Mouse (Mus musculus): Measurements from ENCODE around the gene Tenm2. TPM values are rescaled to one million over a fixed set of nuclear protein-coding genes. Genes with fewer than 3 reads are reported as not detected.

The Tenm2 gene
- total RNA-seq, 2 experiments from 2014 or later, result 0.05 to 0.06 TPM

DNA sequence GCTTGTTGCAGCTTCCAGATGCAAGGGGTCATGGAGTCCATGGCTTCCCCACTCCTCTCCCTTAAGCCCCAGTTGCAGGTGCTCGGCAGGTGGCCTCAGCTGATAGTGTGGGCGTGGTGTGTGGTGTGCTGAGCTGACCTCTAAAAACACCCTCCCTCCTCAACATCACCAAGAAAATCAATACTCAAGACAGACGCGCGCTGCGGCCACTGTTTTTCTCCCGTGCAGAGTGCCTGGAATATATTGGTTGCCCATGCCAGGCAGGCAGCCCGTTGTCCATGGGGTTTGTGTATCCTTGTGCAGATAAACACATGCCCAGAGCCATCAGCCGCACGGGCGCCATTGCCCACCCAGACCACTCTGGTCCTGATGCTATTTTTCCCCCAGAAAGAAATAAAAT is 1007.1 kb downstream of the Tenm2 start:
- intact Hi-C loops (cut with DNase I), result no loop called here
- no peak for DNase-seq

DNA sequence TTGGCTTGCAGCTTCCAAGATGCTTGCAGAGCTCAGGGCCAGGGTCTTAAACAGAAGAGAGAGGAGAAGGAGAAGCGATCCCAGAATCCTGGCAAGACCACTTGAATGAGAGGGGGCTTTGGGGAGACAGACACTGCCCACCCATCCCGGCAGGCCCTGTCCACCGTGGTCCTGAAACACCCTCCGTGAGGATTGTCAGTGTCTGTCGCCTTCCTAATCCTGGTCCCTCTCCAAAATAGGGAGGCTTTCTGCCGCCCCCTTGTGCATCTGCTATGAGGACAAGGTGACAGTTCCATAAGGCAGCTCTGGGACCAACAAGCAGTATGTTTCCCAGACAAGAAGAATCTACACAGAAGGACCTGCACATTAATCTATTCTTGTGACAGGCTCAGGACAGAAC is 1007.6 kb downstream of the Tenm2 start:
- intact Hi-C loops (cut with DNase I), result no loop called here
- no peak for DNase-seq

DNA sequence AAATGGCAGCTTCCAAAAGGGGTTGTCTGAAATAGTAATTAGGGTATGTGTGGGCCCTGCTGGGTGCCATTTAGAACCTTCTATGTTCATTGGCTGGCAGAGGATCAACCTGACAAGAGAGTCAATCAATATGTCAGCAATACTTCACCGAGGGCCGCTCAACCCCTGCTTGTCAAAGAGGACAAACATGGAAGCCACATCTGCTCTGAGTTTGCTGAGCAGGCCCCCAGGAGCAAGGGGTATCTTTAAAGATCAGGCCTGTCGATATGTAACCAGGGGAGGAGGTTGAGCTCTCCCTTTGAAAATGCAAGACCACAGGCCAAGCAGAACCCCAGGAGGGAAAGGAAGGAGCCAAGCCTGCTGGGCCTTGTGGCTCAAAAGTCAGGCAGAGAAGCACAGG is 1009.7 kb downstream of the Tenm2 start:
- intact Hi-C loops (cut with DNase I), result no loop called here
- no peak for DNase-seq

DNA sequence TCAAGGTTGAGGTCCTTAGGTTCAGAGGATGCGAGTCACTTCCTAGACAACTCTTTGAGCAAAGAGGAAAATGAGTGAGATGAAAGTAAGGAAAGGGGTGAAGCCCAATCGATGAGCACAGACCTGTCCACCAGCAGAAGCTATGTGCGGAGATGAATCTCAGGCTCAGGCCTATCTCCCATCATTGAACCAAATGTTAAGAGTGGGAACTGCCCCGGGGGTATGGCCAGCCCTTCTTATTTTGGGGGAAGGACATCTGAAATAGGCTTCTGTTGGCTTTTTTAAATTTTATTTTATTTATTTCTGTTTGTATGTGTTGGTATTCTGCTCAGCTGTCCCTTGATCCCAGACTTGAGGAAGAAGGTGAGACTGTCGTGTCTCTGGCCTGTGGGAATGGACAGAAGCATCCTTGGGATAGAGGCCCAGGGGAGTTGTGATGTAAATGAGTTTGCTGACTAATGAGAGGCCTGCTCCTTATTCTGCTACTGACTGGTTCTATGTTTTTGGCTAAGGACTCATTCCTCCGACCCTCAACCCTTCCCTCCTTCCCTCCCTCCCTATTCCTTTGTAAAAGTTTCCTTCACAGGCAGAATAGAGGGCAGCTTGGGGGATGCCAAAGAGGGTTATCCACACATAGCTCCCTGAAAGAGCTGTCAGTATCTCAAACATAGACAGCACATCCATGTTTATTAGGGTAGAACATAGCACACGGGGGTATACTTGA is 1011.9 kb downstream of the Tenm2 start:
- no peak for DNase-seq
- intact Hi-C loops (cut with DNase I), result loop anchor here (5.0 kb wide), 1 partner anchor 963 kb away; no protein-coding TSS in a partner anchor

- intact Hi-C loops (cut with DNase I), result loop anchor here (5.0 kb wide), 1 partner anchor 965 kb away; no protein-coding TSS in a partner anchor
Measured at GRCm38 (mm10) chr11:36222071-36222470, 1013.7 kb downstream of the Tenm2 start.

DNA sequence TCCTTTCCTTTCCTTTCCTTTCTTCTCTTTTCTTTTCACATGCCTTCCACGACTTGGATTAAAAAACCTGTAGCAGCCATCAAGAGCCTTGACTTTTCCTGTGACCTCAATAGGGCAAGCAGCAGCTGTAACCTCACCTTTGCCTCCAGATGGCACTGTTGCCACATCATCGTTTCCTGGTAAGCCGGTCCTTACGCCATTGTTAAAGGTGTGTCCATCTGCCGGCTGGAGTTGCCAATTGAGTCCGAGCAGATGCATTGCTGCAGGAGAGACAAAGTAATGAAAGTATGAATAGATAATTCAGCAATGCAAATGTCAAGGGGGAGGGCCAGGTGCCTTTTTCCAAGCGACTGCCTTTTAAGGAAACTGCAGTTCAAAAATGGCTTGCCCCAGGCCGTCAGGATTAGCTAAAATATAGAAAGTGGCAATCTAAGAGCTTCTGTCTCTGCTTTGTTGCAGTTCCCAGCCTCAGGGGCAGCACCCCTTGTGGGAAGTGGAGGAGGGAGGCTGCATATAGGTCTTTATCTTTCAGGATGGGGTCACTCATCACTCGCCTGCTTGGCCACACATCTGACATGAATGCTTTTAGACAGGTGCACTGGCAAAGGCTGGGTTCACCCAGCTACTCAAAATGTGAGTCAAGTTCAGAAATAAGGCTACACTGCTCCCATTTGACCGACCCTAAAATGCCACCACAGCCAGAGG is 1014.3 kb downstream of the Tenm2 start:
- intact Hi-C loops (cut with DNase I), result loop anchor here (1.0 to 5.0 kb wide), 3 partner anchors 177 to 966 kb away; no protein-coding TSS in a partner anchor
- DNase-seq, result peak; percentile 70 to 76

More at GRCm38 (mm10) chr11:36222071-36222470, 1013.7 kb downstream of the Tenm2 start:
- DNase-seq, result no peak

GRCm38 (mm10) chr11:36220651-36221050 is 1015.1 kb downstream of the Tenm2 start:
- intact Hi-C loops (cut with DNase I), result loop anchor here (1.0 to 5.0 kb wide), 3 partner anchors 176 to 967 kb away; no protein-coding TSS in a partner anchor
- no peak for DNase-seq

- DNase-seq, result no peak
- intact Hi-C loops (cut with DNase I), result no loop called here
Measured at GRCm38 (mm10) chr11:36219586-36219985, 1016.2 kb downstream of the Tenm2 start.

- DNase-seq, result no peak
- intact Hi-C loops (cut with DNase I), result no loop called here
Measured at GRCm38 (mm10) chr11:36214589-36214988, 1021.2 kb downstream of the Tenm2 start.

- intact Hi-C loops (cut with DNase I), result no loop called here
- DNase-seq, result no peak
Measured at GRCm38 (mm10) chr11:36204381-36204780, 1031.4 kb downstream of the Tenm2 start.

DNA sequence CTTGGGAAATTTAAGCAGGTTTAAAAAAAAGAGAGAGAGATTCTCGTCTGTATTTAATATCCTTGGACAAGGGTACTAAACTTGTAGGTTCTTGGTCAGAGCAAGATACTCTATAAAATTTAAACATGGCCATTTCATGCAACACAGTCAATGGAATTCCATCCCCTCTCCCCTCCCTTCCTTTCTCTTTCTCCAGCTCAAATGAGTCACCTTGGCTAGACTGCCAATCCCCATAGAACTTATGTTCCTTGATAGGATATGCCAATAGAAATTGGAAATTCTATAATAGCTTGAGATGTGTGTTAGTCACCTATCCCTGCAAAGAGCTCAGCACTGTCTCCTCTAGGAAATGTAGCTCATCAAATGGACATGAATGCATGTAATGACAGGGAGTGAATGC is 1031.9 kb downstream of the Tenm2 start:
- DNase-seq, result no peak
- intact Hi-C loops (cut with DNase I), result no loop called here

- no peak for DNase-seq
- intact Hi-C loops (cut with DNase I), result no loop called here
Measured at GRCm38 (mm10) chr11:36194348-36194747, 1041.4 kb downstream of the Tenm2 start.

DNA sequence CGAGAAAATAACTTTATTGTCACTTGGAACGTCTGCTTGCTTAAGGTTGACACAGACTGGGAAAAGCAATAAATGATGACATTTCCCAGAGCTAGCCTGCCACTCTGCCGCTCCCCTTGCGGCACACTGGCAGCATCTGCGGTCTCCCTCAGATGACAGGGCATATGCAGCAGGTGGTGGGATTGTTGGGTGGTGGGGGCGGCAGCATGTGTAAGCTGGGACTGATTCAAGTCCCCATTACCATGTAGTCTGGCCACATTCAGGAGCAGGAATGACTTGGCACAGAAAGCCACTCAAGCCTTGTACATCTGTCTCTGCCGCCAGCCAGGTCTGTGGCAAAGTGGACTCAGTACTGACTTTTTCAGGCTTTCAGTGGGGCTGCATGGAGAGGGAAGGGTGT is 1059.7 kb downstream of the Tenm2 start:
- intact Hi-C loops (cut with DNase I), result no loop called here

DNA sequence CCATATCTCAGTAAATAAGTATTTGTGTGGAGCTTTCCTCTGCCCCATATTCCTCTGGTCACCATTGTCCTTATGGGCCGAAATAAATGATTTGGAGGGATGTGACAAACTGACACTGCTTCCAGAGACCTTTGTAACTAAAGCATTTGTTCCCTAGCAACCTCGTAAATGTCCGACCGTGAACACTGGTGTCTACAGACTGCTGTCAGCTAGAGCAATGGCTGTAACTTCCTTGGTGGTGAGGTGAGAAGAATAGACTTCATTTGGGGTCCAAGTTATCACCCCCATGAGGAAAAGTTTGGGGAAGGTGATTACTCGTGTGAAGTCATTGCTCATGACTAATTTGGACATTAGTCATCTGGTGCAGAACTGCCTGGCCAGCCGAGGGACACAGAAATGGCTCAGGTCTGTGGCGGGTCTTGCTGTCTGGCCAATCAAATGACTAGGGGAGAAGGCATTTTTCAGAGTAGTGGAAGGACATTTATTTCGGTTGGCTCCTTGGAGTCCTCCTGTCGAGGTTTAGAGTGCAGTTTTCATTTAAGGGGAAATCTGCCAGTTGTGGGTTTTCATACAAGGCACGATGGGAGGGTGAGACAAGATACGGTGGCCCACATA is 1062.6 kb downstream of the Tenm2 start:
- intact Hi-C loops (cut with DNase I), result no loop called here
- no peak for DNase-seq

More for the DNA sequence above, 1059.7 kb downstream of the Tenm2 start:
- no peak for DNase-seq

GRCm38 (mm10) chr11:36172520-36172919 is 1063.2 kb downstream of the Tenm2 start:
- no peak for DNase-seq
- intact Hi-C loops (cut with DNase I), result no loop called here

GRCm38 (mm10) chr11:36171991-36172390 is 1063.8 kb downstream of the Tenm2 start:
- intact Hi-C loops (cut with DNase I), result no loop called here
- DNase-seq, result no peak

DNA sequence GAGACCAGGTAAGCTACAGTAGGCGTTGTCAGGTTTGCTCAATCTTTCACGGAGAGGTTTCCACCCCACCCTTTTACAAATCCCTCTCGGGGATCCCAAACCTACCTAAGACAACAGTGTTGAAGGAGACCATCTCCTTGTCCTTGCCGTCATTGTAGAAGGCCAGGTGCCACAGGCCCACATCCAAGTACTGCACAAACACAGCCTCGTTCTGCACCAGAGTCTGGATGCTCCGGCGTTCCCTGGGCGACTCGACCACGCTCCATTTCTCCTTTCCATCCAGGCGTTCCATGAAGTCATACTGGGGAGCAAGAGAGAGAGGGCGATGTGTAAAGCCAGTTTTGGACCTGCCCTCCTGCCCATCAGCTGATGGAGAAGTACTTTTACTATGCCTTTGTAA is 1064.5 kb downstream of the Tenm2 start:
- DNase-seq, result no peak
- intact Hi-C loops (cut with DNase I), result no loop called here

GRCm38 (mm10) chr11:36169738-36170137 is 1066.0 kb downstream of the Tenm2 start:
- DNase-seq, result no peak
- intact Hi-C loops (cut with DNase I), result no loop called here

GRCm38 (mm10) chr11:36168921-36169537 is 1066.7 kb downstream of the Tenm2 start:
- no peak for DNase-seq
- intact Hi-C loops (cut with DNase I), result no loop called here

DNA sequence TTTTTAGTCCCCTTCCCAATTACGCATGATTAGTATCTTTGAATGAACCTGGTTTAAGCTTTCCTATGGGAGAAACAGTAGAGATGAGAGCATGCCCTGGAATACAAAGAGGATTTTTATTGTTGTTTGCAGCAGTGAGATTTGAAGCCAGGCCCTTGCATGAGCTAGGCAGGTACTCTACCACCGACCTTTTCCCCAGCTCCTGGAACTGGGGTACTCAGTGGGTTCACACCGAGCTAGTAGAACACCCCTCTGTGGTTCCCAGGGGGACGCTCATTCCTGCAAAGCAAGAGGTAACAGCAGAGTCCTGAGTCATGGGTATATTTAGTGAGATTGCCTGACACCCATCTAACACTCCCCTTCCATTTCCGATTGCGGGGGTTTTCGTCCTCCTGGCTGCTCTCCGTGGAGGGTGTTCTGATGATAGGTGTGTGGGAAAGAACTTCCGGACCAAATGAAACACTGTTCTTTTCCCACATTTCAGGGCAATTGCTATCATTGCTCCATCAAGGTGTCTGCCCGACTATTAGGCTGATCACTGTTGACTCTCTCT is 1067.9 kb downstream of the Tenm2 start:
- DNase-seq, result no peak
- intact Hi-C loops (cut with DNase I), result no loop called here

DNA sequence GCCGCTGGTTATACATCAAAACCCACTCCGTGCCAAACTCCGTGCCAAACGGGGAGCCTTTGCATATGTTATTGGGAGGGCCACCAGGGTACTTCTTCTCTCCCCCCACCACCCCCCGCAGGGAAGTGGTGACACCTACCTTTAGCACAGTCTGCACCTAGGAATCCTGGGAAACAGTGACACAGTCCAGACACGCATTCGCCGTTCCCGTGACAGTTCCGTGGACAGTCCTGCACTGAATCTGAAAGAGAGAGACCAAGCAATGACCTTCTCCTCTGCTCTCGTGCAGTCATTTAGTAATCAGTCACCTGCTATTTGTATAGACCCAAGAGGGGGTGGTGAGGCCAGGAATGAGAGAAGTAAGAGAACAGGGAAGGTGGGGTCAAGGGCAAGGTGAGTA is 1072.2 kb downstream of the Tenm2 start:
- intact Hi-C loops (cut with DNase I), result no loop called here
- no peak for DNase-seq
